Mouse (Mus musculus) testis, adult 2 months (tissue): ENCODE measurements around the gene Fmo1.

ENCODE experiments used
- CTCF ChIP-seq: fragments of 200-500 bp; IDR thresholded peaks from 2 replicates; pipeline ENCODE4 v1.5.1; 2012; ENCODE audit warnings: low read depth, mild to moderate bottlenecking, inconsistent platforms, low read length, moderate library complexity; ENCODE audit not compliant: control insufficient read depth, insufficient read depth, insufficient replicate concordance
- POLR2A ChIP-seq: fragments of 200-500 bp; IDR thresholded peaks from 2 replicates; pipeline ENCODE4 v1.6.1; 2012; ENCODE audit warnings: low read depth, mild to moderate bottlenecking, inconsistent platforms, low read length, moderate library complexity; ENCODE audit not compliant: control insufficient read depth

- TF ChIP-seq CTCF (no peak), POLR2A (no peak)
Measured at GRCm38 (mm10) chr1:162805011-162805410, 61.4 kb downstream of the Fmo1 start.
